18 mouse cellular contexts compared by ENCODE assay signal in genomic region chr9:77318346-77318745, GRCm38 (mm10). TPM values are rescaled to one million over a fixed set of nuclear protein-coding genes. Genes with fewer than 3 reads are reported as not detected.
"Had no signal": no experiment of that assay in that cellular context is flagged by ENCODE, and none has a peak within 500 bp of the region (broad histone marks: within the 10 kb centered on the region; RNA-seq: fewer than 3 reads in every experiment).

No protein-coding gene starts in this region.

- H3K27ac ChIP-seq: limb, embryonic 10.5 days; limb, embryonic 13.5 days; liver, embryonic 13.5 days; stomach, postnatal 0 days had no signal

- H3K4me1 ChIP-seq: limb, embryonic 10.5 days; limb, embryonic 13.5 days; liver, embryonic 13.5 days had no signal

- DNase-seq: kidney, postnatal 10 days; kidney, postnatal 36 days; layer of hippocampus, postnatal 36 days; liver; liver, embryonic 13.5 days; lung, adult 2 months; lung, postnatal 14 days; lung, postnatal 4 days; midbrain, embryonic 14.5 days; thymus, adult 2 months; thymus, postnatal 14 days; thymus, postnatal 4 days had no signal

- H3K4me3 ChIP-seq: limb, embryonic 10.5 days; limb, embryonic 13.5 days; liver, embryonic 13.5 days had no signal

RNA-seq across cellular contexts. Expression of gene Mlip, which starts 34.4 kb away (rescaled TPM):
- total RNA-seq: megakaryocyte progenitor cell, adult 5-6 weeks; megakaryocyte-erythroid progenitor cell, adult 5-6 weeks had no signal
- polyA plus RNA-seq: liver, embryonic 13.5 days; neural tube, embryonic 11.5 days had no signal
